Mouse (Mus musculus): ENCODE data around the gene Tgif1.
"Not testable (repeated sequence)": the region's sequence is repeated elsewhere in the genome, so short reads cannot be mapped to it uniquely, and the experiment has no call there.

Tgif1 gene

DNA sequence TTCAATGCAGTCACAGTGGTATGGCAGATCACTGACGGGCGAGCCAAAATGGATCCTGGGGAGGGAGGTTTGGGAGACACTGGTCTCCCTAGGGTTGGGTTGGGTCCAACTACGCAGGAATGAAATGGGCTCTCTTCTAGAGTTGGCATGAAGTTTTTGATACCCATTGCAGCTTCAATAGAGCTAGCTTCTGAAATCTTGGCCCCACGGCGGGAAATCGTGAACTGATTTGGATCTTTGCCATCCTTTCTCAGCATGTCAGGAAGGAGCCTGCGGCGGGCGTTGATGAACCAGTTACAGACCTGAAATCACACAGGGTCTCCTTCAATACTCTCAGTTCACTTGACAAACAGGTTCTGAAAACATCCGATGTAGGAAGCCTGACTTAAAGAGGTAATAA lies 8.4 kb downstream of the Tgif1 start:
- DNase-seq (ENCODE audit: low read depth, low spot score) = no peak

DNA sequence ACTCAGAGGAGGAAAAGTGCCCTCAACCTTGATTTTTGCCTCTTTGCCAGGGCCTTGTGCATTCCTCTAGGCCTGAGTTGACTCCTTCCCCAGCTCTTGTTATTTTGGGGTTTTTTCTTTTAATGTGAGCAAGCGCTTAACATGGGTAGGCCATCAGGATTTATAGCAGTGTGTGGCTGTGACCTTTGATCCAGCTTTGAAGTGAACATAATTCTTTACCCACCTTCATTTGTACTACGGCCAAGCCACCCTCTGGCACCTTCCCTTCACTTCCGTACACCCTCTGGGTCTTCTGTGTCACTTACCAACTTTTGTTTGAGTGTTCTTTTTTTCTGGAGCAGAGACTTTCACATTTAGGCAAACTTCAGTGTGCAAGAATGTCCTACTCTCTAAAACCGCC lies 10.1 kb downstream of the Tgif1 start:
- DNase-seq (ENCODE audit: low read depth, low spot score) = no peak

DNA sequence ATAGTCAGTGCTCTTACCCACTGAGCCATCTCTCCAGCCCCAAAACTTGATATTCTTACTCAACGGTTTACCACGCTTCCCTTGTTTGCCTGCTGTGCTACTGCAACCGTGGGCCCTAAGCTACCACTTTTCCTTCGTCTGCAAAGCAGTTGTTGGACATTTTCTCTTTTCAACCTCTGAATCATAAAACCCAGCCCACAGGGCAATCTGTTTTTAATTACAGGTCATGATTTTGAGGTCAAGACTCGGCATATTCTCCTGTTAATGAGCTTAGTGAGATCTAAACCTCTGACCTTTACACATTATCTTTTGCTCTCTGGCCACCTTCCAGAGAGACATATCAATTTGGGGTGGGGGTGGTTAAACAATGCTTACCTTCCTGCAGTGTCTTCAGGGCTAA lies 14.8 kb downstream of the Tgif1 start:
- no peak for DNase-seq (ENCODE audit: low read depth, low spot score)

DNA sequence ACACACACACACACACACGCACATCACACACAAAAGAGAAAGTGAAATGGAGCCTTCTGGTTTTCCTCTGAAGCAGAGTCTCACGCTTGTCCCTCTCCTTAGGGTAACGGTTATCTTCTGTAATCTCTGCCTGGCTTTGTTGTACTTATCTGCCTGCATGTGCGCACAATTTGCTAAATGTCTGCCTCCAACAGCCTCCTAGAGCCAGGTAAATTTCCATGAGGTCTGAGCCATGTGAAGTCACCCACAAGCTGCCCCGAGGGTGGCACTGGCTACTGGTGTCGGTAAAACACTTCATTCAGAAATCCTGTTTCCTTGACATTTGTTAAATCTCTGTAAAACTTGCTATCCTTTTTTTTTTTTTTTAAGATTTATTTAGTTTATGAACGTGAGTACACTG lies 15.3 kb downstream of the Tgif1 start:
- no peak for DNase-seq (ENCODE audit: low read depth, low spot score)

DNA sequence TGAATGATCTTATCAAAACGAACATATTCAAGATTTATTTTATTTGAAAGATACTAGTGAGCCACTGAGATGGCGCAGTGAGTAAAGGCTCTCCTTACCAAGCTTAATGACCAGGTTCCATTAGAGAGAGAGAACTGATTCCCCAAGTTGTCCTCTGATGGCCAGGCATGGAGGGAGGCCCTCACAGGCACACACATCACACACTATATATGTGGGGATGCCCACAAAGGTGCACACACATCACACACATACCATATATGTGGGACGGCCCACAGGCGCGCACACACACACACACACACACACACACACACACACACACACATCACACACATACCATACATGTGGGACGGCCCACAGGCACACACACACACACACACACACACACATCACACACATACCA lies 15.9 kb downstream of the Tgif1 start:
- not testable (repeated sequence) for DNase-seq (ENCODE audit: low read depth, low spot score)

DNA sequence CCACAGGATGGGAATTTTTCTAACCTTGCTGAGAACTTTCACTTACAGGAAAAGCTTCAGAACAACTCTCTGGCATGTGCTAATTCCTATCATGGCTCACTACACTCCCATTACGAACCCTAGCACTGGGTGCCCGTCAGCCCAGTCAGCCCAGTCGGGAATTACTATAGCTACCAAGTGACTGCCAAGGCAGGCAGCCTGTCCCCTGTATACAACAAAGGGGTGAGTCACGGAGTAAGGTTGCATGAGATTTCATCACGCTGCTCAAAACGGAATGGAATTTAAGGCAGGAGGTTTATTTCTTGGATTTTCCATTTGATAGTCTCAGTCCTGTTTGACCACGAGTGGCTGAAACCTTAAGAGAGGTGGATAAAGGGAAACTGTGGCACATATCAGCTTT lies 16.5 kb downstream of the Tgif1 start:
- no peak for DNase-seq (ENCODE audit: low read depth, low spot score)

DNA sequence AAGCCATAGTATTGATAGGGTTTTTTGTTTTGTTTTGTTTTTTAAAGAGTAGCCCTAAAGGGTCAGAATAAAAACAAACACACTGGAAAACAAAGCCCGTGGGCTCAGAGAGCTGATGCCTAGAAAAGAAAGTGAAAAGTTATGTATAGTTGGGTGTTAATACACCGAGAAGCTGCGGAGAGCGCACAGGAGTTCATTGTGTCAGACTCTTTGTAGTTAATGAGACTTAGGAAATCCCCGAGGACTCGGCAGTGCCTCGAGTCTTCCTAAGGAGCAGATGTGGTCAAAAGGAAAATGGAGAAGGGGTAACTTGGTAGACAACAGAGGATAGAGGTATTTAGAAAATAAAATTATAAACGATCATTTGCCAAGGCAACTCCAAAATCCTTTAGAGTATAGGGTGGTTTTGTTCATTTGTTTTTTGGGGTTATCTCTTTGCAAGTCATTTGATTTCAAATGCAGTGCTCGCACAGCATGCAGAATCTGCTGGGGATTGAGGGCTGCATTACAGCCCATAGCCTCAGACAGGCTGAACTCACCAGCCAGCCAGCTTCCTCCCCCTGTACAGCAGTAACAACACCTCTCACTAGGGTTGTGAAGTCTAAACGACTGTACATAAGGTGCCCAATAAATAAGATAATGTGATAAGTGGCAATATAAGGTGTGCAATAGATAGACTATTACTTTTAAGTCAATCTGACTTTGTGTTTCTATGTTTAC lies 18.1 kb downstream of the Tgif1 start:
- no peak for DNase-seq (ENCODE audit: low read depth, low spot score)

DNA sequence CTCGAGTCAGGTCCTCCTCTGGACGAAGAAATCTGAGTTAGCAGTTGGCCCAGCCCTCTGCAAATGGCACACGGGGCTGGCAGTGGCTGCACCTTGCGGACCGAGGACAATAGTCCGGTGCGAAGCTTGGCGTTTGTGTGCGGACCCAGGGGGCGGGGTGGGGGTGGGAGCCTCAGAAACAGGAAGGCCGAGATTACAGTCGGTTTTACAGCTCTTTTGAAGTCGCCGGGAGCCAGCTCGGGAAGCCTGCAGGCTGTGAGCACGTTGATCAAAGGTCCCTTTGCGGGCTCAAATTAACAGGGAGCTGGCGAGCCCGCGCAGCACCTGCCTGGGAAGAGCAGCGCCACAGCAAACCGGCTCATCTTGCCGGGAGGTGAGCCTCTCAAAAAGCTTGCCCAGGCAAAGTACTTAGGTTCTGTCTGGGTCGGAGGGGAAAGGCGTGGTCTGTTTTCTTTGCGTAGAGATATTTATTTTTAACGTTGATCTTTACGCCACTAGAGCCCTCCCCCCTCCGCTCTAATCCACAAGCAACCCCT lies 18.8 kb downstream of the Tgif1 start:
- DNase-seq (ENCODE audit: low read depth, low spot score) = peak; percentile 94

DNA sequence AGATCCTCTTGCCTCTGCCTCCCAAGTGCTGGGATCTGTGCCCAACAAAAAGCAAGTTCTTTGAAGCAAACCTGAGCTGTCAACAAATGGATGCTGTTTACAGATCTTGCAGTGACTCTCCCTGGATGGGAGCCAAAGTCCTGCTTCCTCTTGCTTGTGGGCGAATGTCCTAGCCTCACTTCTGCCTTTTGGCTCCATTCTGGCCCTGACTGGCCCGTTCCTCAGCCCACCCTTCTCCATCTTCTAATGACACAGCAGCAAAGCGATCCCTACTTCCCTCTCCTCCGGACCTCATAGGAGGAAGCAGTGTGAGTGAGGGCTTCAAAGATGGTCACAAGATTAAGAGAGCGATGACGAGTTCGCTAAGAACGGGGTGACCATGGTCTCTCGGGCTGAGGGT lies 20.8 kb downstream of the Tgif1 start:
- no peak for DNase-seq (ENCODE audit: low read depth, low spot score)

DNA sequence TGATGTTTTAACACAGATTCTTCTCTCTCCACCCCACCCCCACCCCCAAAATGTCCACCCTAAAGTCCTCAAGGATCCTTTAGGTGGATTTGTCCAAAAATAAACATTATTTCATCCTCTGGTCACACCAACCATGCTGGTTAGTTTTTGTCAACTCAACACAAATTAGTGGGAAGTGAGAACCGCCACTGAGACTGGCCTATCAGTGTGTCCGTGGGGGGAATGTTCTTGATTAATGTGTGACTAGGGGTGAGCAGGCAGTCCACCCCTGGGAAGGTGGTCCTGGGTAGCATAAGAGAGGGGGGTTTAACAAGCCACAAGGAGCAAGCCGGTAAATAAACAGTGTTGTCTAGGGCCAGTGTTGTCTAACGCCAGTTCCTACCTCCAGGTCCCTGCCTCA lies 21.8 kb downstream of the Tgif1 start:
- no peak for DNase-seq (ENCODE audit: low read depth, low spot score)

DNA sequence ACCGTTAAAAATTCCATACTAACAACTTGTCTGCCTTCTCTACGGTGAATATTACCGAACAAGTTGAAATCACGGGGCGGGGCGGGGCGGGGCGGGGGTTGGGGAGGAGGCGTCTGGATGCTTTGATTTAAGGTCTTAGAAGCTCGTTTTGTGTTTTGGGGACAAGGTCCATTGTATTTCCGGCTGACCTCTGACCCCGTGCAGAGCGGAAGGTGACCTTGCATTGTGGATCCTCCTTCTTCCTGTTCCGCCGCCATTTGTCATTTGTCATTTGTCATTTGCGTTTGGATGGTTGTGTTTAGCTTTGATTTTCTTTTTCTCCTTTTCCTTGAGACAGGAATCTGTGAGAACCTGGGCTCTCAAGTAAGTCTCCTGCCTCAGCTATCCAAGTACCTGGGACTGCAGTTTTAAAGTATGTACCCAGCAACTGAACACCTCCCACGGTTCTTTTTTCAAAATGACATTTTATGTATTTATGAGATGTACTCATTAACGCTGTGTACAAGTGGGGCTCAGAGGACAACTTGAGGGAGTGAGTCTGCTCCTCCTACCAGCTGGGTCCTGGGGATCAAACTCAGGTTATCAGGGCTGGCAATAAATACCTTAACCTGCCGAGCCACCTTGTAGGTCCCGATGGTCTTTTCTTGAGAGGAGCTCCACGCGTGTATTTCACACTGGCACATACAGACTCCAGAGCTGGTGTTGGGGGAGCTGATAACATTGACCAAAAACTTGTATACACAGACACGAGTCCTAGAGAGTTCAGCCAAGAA lies 23.2 kb downstream of the Tgif1 start:
- DNase-seq (ENCODE audit: low read depth, low spot score) = peak; percentile 93

DNA sequence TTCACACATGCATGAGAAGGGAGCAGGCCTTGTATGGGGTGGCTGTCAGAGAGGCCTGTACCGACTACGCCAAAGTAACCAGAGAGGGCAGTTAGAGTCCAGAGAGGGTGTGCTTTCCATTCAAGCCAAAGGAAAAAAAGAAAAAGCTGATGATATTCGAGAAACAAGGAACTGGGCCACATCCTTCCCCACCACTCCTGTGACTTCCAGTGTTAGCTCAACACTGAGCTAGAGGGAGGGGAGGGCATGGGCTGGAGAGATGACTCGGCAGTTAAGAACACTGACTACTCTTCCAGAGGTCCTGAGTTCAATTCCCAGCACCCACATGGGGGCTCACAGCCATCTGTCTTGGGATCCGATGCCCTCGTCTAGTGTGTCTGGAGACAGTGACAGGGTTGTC lies 24.1 kb downstream of the Tgif1 start:
- DNase-seq (ENCODE audit: low read depth, low spot score) = peak; percentile 80

DNA sequence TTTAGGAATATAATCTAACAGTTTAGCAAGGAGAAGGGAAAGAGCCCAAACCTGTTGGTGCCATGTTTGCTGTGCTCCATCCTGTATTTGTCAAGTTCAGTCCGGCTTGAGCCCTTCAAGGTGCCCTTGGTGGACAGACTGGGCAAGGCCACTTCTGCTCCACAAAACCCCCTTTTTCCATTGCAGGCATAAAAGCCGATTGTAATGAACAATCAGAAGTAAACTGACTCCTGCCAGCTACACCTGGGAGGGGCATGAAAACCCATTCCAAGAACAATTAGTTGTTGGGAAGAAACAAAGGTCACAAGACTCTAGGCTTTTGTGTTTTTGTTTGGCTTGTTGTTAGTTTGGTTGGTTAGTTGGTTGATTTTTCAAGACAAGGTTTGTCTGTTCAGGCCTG lies 24.8 kb downstream of the Tgif1 start:
- peak; percentile 96 for DNase-seq (ENCODE audit: low read depth, low spot score)

DNA sequence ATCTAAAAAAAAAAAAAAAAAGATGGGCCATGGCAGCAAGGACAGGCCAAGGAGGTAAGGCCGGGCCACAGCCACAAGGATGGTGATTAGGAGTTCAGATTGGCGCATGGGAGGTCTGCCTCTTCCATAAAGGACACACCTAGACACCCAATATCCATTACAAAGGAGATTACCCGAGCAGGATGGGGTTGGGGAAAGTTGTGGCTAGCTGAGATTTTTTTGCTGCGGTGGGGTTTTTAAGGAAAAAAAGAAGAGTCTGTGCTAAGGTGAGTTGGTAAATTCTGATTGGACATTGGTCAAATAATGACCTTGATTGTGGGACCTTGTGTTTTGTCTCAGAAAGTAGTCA lies 25.2 kb downstream of the Tgif1 start:
- peak; percentile 96 for DNase-seq (ENCODE audit: low read depth, low spot score)

DNA sequence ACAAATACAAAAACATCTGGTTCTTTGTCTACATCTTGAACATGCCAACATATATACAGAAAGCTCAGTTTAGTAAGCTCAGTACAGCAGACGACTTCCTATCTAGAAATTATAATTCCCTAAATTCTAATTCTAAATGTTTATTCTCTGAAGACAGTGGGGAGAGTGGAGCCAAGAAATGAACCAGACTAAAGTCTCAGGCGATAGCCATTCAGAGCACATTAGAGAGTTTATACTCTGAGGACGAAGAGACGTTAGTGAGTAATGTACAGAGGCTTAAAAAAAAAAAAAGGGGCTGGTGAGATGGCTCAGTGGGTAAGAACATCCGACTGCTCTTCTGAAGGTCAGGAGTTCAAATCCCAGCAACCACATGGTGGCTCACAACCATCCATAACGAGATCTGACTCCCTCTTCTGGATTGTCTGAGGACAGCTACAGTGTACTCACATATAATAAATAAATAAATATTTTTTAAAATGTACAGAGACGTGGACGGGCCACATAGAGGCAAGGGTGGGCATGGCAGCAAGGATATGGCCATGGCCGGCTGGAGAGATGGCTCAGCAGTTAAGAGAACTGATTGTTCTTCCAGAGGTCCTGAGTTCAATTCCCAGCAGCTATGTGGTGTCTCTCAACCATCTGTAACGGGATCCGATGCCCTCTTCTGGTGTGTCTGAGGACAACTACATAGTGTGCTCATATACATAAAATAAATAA lies 25.7 kb downstream of the Tgif1 start:
- not testable (repeated sequence) for DNase-seq (ENCODE audit: low read depth, low spot score)

DNA sequence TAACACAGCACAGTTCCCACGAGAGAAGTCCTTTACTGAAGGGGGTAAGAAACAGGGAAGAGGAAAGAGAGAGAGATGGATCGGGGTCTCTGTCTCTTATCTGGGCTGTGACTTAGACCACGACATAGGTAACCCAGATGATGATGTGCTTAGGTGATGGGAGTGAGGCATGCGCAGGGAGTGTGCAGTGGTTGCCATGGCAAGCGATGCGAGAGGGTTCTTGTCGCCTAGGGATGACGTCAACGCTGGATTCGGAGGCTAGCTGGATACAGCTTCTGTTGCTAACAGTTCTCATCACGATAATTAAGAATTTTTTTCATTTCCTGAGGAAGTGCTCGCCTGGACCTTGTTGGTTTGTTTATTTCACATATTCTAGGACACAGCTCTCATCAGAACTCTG lies 27.1 kb downstream of the Tgif1 start:
- DNase-seq (ENCODE audit: low read depth, low spot score) = peak; percentile 86

DNA sequence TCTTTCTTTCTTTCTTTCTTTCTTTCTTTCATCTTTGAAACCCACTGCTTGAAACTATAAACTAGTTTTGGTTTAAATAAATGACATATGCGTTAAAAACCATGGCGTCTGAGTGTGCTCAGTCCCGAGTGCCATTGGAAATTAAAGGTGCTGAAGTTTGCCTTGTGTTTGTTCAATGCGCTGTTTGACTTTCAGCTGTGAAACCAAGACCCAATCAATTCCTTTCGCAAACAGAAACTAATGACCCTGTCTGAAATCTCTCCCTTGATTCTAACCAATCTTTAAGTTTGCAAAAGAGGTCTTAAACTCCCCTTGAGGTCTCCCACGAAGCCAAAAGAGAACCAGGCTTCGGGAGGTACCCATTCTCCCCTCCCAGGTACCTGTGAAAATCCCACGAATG lies 30.3 kb downstream of the Tgif1 start:
- DNase-seq (ENCODE audit: low read depth, low spot score) = no peak

DNA sequence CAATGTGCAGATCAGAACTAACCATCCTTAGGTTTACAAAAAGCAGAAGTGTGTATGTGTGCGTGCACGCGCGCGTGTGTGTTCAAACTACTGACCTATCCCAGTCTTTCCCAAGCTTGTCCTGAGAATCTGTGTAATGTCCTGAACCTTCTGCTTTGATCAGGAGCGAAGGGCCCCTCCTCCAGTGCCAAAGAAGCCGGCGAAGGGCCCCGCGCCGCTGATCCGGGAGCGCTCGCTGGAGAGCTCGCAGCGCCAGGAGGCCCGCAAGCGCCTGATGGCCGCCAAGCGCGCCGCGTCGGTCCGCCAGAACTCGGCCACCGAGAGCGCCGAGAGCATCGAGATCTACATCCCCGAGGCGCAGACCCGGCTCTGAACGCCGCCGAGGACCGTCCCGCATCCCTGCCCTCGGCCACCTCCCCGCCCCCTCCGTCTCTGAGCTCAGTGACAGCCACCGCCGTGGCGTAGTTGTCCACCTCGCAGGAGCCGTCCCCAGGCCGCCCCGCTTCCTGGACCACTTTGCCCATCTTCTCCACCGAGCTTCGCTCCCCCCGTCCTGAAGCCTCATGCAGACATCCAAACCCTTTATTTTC lies 35.4 kb downstream of the Tgif1 start:
- peak; percentile 71 for DNase-seq (ENCODE audit: low read depth, low spot score)

DNA sequence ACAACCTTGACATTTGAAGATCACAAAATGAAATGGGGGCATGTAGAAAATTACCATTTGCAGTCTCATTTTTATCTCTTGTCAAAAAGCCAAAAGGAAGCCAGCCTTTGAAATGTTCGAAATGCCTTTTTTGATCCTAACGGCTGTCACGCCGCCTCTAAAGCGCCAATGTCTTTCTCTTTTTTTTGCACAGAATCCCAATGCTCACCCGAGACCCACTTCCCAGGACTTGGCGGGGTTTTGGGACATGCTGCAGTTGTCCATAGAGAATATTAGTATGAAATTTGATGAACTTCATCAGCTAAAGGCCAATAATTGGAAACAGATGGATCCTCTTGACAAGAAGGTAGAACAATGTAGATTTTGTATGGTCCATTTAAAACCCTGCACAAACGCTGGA lies 38.3 kb downstream of the Tgif1 start:
- DNase-seq (ENCODE audit: low read depth, low spot score) = no peak

DNA sequence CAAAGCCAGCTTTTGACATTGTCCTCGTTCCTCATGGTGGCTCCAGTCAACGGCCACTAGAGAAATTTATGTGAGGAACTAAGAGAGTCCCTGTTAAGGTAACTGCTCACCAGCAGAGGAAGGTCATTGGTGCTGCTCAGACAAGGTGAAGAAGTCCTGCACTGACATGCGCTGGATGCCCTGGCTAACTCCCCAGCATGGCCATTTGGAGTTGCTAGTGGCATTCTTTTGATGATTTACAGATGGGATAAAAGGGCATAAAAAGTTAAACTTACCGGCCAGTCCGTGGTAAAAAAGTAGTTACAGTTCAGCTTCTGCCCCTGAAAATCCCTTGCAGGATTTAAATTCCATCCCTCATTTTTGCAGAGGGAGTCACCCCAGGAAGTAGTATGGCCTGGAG lies 42.6 kb downstream of the Tgif1 start:
- no peak for DNase-seq (ENCODE audit: low read depth, low spot score)

DNA sequence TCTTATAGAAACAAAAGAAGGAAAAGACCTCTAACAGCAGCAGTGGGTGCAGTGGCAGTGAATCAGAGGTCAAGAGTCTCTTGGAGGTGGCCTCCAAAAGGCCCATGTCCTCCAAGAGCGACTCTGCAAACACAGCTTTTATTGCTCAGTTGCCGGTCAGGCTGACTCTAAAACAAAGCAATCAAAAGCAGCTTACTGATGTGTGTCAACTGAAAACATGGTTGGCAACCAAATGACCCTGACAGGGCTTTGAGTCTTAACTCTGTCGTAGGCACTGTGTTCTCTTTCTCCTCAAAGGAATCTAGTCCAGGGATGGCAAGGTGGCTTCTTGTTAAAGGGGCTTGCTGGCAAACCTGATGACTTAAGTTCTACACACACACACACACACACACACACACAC lies 43.6 kb downstream of the Tgif1 start:
- no peak for DNase-seq (ENCODE audit: low read depth, low spot score)

DNA sequence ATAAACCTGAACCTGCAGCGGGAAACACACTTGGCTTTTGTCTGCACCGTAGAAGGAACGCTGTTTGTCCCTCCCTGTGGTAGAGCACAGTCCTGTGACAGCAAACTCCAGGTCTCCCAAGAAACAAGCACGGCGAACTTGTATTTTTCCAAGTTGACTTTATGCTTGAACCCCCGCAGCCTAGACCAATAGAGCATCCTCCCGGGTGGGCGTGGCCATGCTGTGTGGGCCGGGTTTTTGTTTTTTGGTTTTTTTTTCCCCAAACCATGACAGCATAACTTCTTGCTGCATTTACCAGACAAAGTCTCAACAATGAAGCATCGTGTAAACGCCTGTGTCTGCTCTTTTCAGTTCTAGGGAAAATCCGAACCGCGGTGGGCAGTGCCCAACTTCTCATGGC lies 44.5 kb downstream of the Tgif1 start:
- DNase-seq (ENCODE audit: low read depth, low spot score) = peak; percentile 42
